Mouse (Mus musculus): ENCODE measurements at regions not wholly inside any gene's neighbourhood (a gene's known extent, or its start where the extent isn't known, plus 50 kb on each side); places are given as distances from the start of the nearest gene placed in this dataset.

GRCm38 (mm10) chr9:48044826-48045225 is 117.0 kb upstream of the Nxpe4 start:
- no peaks in the 10 kb centered on the region for H3K79me2 ChIP-seq (ENCODE audit: control insufficient read depth, insufficient read depth, low read length, poor library complexity)
- no peaks in the 10 kb centered on the region for H3K36me3 ChIP-seq (ENCODE audit: control insufficient read depth in 1 of 2, insufficient read depth in 2 of 2, low read length in 2 of 2)
- TF ChIP-seq MYB (IDR thresholded peaks at IDR 0.05; ENCODE audit: low read depth, low read length) (no peak), MXI1 (IDR thresholded peaks at IDR 0.05; ENCODE audit: low read depth, low read length) (no peak), ELF1 (IDR thresholded peaks at IDR 0.05; ENCODE audit: low read depth, low read length) (no peak), POLR2AphosphoS5 (IDR thresholded peaks at IDR 0.05; ENCODE audit: borderline replicate concordance, low read depth, low read length) (no peak), TAL1 (IDR thresholded peaks at IDR 0.05; ENCODE audit: low read length) (no peak), JUND (IDR thresholded peaks at IDR 0.05; ENCODE audit: low read depth, low read length) (no peak), GABPA (IDR thresholded peaks at IDR 0.05; ENCODE audit: low read depth, low read length) (no peak)
- H3K4me1 ChIP-seq (ENCODE audit: control insufficient read depth in 1 of 2, insufficient read depth in 2 of 2, low read length in 2 of 2) = no peaks in the 10 kb centered on the region
- H3K9ac ChIP-seq (ENCODE audit: control insufficient read depth, low read depth, low read length, poor library complexity, severe bottlenecking) = no peak overlapping the region
- no peaks in the 10 kb centered on the region for H3K27me3 ChIP-seq (ENCODE audit: control insufficient read depth in 1 of 2, insufficient read depth in 2 of 2, low read length in 2 of 2)
- no peak overlapping the region for H3K4me3 ChIP-seq (ENCODE audit: control insufficient read depth in 1 of 2, insufficient read depth in 1 of 2, low read depth in 2 of 2, low read length in 2 of 2)
- DNase-seq (ENCODE audit: low read depth, low spot score) = no peak
- no peak overlapping the region for H3K27ac ChIP-seq (ENCODE audit: control insufficient read depth, low read depth, low read length)
- H3K9me3 ChIP-seq (replicated peaks; ENCODE audit: insufficient read depth, low read length) = no peaks in the 10 kb centered on the region

- H3K79me2 ChIP-seq (ENCODE audit: control insufficient read depth, insufficient read depth, low read length, poor library complexity) = no peaks in the 10 kb centered on the region
- TF ChIP-seq MAX (IDR thresholded peaks at IDR 0.05; ENCODE audit: low read length) (no peak), CTCF (IDR thresholded peaks at IDR 0.05 in 2 of 3, conservative IDR thresholded peaks at IDR 0.05 in 1 of 3; ENCODE audit: control insufficient read depth in 1 of 3, insufficient read depth in 1 of 3, low read depth in 2 of 3, low read length in 3 of 3, poor library complexity in 1 of 3, severe bottlenecking in 1 of 3) (no peak), MYC (IDR thresholded peaks at IDR 0.05; ENCODE audit: low read depth, low read length) (no peak), RAD21 (IDR thresholded peaks at IDR 0.05; ENCODE audit: low read depth, low read length) (no peak), NELFE (IDR thresholded peaks at IDR 0.05; ENCODE audit: low read depth, low read length) (no peak), RCOR1 (IDR thresholded peaks at IDR 0.05; ENCODE audit: low read depth, low read length) (no peak), USF2 (IDR thresholded peaks at IDR 0.05; ENCODE audit: borderline replicate concordance in 1 of 2, insufficient read depth in 1 of 2, low read depth in 1 of 2, low read length in 2 of 2) (no peak), TAL1 (IDR thresholded peaks at IDR 0.05; ENCODE audit: low read length) (no peak), GABPA (IDR thresholded peaks at IDR 0.05; ENCODE audit: low read depth, low read length) (no peak), ZMIZ1 (IDR thresholded peaks at IDR 0.05; ENCODE audit: low read depth, low read length) (no peak), CHD1 (IDR thresholded peaks at IDR 0.05; ENCODE audit: low read depth, low read length) (no peak), MXI1 (IDR thresholded peaks at IDR 0.05; ENCODE audit: low read depth, low read length) (no peak), E2F4 (IDR thresholded peaks at IDR 0.05; ENCODE audit: borderline replicate concordance, low read depth, low read length) (no peak), ETS1 (IDR thresholded peaks at IDR 0.05; ENCODE audit: low read depth, low read length) (no peak), MYB (IDR thresholded peaks at IDR 0.05; ENCODE audit: low read depth, low read length) (no peak), EP300 (IDR thresholded peaks at IDR 0.05; ENCODE audit: low read depth in 1 of 2, low read length in 2 of 2) (no peak), SIN3A (IDR thresholded peaks at IDR 0.05; ENCODE audit: low read length) (no peak), ZC3H11A (IDR thresholded peaks at IDR 0.05; ENCODE audit: low read depth, low read length) (no peak), ZNF384 (IDR thresholded peaks at IDR 0.05; ENCODE audit: low read depth, low read length) (no peak), CHD2 (IDR thresholded peaks at IDR 0.05; ENCODE audit: low read length) (no peak)
- no peaks in the 10 kb centered on the region for H3K27me3 ChIP-seq (ENCODE audit: control insufficient read depth in 1 of 2, insufficient read depth in 2 of 2, low read length in 2 of 2)
- no peaks in the 10 kb centered on the region for H3K9me3 ChIP-seq (replicated peaks; ENCODE audit: insufficient read depth, low read length)
- no peak overlapping the region for H3K9ac ChIP-seq (ENCODE audit: control insufficient read depth, low read depth, low read length, poor library complexity, severe bottlenecking)
- no peaks in the 10 kb centered on the region for H3K36me3 ChIP-seq (ENCODE audit: control insufficient read depth in 1 of 2, insufficient read depth in 2 of 2, low read length in 2 of 2)
- H3K4me1 ChIP-seq (ENCODE audit: control insufficient read depth in 1 of 2, insufficient read depth in 2 of 2, low read length in 2 of 2) = no peaks in the 10 kb centered on the region
- H3K4me3 ChIP-seq (ENCODE audit: control insufficient read depth in 1 of 2, insufficient read depth in 1 of 2, low read depth in 2 of 2, low read length in 2 of 2) = no peak overlapping the region
- no peak overlapping the region for H3K27ac ChIP-seq (ENCODE audit: control insufficient read depth, low read depth, low read length)
- no peak for DNase-seq (ENCODE audit: low read depth, low spot score)
These were observed 114.0 kb upstream of the Nxpe4 start for GRCm38 (mm10) chr9:48047846-48048245.
